Mouse (Mus musculus) left cerebral cortex, adult 18-20 months (tissue): ENCODE results near the gene Cdca7l. TPM values are rescaled to one million over a fixed set of nuclear protein-coding genes. Genes with fewer than 3 reads are reported as not detected.
"Not testable (repeated sequence)": the region's sequence is repeated elsewhere in the genome, so short reads cannot be mapped to it uniquely, and the experiment has no call there.

ENCODE experiments used
- DNase-seq, 2 experiments: peaks; one replicate each; pipeline ENCODE4 v3.0.0; 2021 to 2022; ENCODE audit warnings: low spot score in 2 of 2, mixed read lengths in 1 of 2
- long read RNA-seq, 2 experiments: library from polyadenylated mRNA; stranded (forward); transcript quantifications; one replicate each; pipeline ENCODE4 v2.0.0; 2021
- total RNA-seq, 2 experiments: library from RNA; stranded (reverse); gene quantifications; 2 replicates each; pipeline ENCODE4 v1.2.3; 2021

Cdca7l gene
- under 1 TPM; 0.35 to 0.37 TPM for total RNA-seq
- long read RNA-seq, experiment 1, partial matches to known transcripts, result 0 of 2 reads
- long read RNA-seq, experiment 1, other reads (novel, unspliced or antisense), result 2 of 2 reads
- long read RNA-seq, experiment 2, partial matches to known transcripts, result 0 of 1 reads
- long read RNA-seq, experiment 2, other reads (novel, unspliced or antisense), result 0 of 1 reads

- DNase-seq, result not testable (repeated sequence)
Measured at GRCm38 (mm10) chr12:117803989-117804388, at the start of gene Cdca7l. Gene Cdca7l, plus strand, starts transcription at chr12:117804289.

DNA sequence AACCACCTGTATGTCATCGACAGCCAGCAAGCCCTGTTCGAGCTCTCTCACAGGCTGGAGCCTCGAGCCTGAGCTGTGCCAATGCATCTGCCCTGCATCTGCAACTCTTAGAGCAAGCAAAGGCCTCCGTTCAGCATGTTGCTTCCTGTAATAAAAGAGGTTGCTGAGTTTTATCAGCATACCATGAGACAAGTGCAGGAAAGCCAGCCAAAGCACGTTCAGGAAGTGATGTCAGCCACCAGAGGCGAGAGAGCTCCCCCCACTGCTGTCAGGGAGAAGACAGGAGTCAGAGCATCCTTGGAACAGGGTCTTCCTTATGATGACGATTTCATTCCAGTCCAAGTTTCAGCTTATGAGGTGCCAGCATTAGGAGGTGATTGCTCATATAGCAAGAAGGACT is 48.1 kb upstream of the Cdca7l start:
- no peak for DNase-seq

DNA sequence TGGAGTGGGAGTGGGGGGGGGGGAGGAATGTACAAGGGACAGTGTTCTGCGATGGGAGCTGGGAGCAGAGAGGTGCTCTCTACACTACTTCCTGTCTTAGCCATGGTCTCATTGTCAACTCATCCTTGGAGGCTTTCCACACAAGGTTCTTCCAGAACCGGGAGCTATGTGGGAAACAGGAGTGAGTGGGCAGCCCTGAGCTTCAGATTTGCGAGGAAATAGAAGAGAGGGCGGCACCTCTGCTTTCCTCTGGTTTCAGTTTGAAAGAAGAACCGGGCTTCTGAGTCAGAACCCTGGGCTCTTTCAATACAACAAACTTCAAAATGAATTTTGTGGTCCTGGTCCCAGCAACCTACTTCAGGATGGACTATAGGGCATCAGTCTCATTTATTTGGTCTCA is 43.7 kb upstream of the Cdca7l start:
- DNase-seq, result no peak

- DNase-seq, result no peak
Measured at GRCm38 (mm10) chr12:117760846-117761245, 43.2 kb upstream of the Cdca7l start.

- DNase-seq, result peak; percentile 47 to 52
Measured at GRCm38 (mm10) chr12:117761698-117762097, 42.4 kb upstream of the Cdca7l start.

- DNase-seq, result no peak
Measured at GRCm38 (mm10) chr12:117763247-117763646, 40.8 kb upstream of the Cdca7l start.

GRCm38 (mm10) chr12:117764839-117765238 is 39.2 kb upstream of the Cdca7l start:
- peak; percentile 59 to 74 for DNase-seq

- DNase-seq, result peak; percentile 78 to 85
Measured at GRCm38 (mm10) chr12:117769113-117769512, 35.0 kb upstream of the Cdca7l start.

GRCm38 (mm10) chr12:117770211-117770610 is 33.9 kb upstream of the Cdca7l start:
- DNase-seq, result no peak

DNA sequence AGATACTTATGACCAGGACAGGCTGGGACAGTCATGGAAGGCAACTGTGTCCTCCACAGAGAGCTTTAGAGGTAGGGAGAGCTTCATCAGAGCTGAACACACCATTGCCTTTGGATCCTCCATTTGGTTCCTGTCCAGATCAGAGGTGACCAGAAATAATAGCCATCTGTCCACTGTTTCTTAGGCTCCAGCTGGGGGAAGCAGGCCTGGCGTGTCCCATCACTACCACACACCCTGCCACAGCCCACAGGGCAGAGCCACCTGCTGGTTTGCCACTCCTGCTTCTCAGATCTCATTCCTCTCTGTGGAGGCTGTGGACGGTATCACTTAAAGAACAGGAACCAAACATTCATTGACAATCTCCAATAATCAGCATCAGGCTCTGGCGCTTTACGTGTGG is 32.9 kb upstream of the Cdca7l start:
- no peak for DNase-seq

GRCm38 (mm10) chr12:117772638-117773037 is 31.5 kb upstream of the Cdca7l start:
- peak; percentile 70 to 86 for DNase-seq

DNA sequence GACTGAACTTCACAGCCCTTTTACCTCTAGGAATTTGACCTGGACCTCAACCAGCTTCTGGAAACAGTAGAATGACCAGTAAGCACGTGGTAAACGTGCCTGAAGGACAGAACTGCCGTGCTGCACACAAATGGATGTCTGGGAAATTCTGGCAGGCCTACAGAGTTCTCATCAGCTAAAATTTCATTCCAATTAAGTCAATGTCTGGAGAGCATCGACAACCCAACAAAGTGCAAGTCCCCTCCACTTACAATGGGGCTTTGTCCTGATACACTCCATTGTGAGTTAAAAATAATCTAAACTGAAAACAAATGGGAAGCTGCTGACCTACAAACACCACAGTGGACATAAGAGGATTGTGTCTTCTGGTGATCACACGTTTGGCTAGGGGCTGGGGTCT is 27.2 kb upstream of the Cdca7l start:
- no peak for DNase-seq

GRCm38 (mm10) chr12:117781360-117781759 is 22.7 kb upstream of the Cdca7l start:
- DNase-seq, result no peak

DNA sequence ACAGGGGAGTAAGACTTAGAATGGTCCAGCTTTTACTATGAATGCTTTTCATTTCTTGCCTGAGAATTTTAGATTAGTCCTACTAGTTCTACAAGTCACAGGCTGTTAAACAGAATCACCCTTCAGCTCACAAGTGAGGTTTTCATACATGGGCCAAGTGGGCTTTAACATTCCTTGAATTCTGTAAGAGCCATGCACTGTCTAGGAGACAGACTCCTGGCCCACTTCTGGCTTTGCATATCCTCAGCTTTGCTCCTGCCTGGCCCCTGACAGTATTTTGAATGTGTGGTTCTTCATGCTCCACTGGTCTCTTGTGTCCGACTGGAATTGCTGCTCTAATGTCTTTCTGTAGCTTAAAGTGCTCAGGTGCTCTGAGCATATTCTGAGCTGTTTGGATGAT is 20.7 kb upstream of the Cdca7l start:
- no peak for DNase-seq

GRCm38 (mm10) chr12:117786621-117787020 is 17.5 kb upstream of the Cdca7l start:
- DNase-seq, result no peak

DNA sequence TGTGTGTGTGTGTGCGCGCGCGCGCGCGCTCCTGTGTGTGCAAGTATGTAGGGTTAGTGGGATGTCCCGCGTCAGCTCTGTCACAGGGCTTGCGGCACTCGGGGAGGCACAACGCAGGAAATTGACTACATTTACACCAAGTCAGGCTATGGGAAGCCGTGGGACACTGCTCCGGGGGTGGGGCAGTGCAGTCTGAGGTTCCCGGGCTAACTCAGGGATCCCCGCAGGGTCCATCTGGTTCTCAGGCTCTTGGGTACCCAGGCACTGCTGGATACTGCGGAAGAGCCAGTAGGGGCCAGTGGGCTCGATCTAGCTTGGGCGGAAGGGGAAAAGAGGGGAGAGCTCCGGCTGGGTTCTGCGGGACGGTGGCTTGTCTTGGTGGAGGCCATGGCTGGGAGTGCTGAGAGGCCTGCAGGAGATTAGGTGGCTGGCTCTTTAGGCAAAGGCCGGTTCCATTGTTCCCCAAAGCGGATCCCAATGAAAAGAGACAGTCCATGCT is 15.5 kb upstream of the Cdca7l start:
- no peak for DNase-seq

- no peak for DNase-seq
Measured at GRCm38 (mm10) chr12:117789017-117789416, 15.1 kb upstream of the Cdca7l start.

- no peak for DNase-seq
Measured at GRCm38 (mm10) chr12:117795303-117795702, 8.8 kb upstream of the Cdca7l start.

DNA sequence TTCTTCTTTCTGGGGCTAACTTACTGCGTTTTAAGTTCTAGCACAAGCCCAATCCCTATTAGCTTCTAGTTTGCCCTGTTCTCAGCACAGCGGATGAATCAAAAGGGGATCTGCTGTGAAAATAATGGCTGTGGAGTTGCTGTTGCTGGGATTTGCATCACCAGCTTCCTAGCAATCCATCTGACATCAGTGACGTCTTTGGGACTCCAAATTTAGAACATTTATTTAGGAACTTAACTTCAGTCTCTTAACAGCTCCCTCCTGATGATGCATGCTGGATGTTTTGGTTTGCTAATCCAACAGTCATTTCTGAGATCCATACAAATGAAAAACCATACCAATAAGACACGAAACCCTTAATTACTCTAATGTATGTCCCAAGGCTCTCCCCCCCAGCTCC is 1.5 kb downstream of the Cdca7l start:
- no peak for DNase-seq

GRCm38 (mm10) chr12:117806007-117806451 is 1.9 kb downstream of the Cdca7l start:
- no peak for DNase-seq

GRCm38 (mm10) chr12:117806470-117806869 is 2.4 kb downstream of the Cdca7l start:
- no peak for DNase-seq

- DNase-seq, result no peak
Measured at GRCm38 (mm10) chr12:117807637-117808036, 3.5 kb downstream of the Cdca7l start.
